In genomic region chr5:137753111-137753832, GRCm38 (mm10) we compare ENCODE assay signal across 21 mouse cellular contexts. TPM values are rescaled to one million over a fixed set of nuclear protein-coding genes. Genes with fewer than 3 reads are reported as not detected.
DNase-seq lines count a peak whose midpoint lies in the region; ATAC-seq and TF ChIP-seq lines count a peak whose summit lies in the region.
"Had no signal": no experiment of that assay in that cellular context is flagged by ENCODE, and none has a peak within 500 bp of the region (broad histone marks: within the 10 kb centered on the region; RNA-seq: fewer than 3 reads in every experiment).

No protein-coding gene starts in this region.

- no peaks in the 10 kb centered on the region for H3K9me3 ChIP-seq in lung, postnatal 0 days (ENCODE audit: low read length)
- H3K9me3 ChIP-seq in heart, embryonic 15.5 days (replicated peaks): no peaks in the 10 kb centered on the region
- no peaks in the 10 kb centered on the region for H3K9me3 ChIP-seq in stomach, embryonic 16.5 days (replicated peaks; ENCODE audit: control insufficient read depth, low read length)
- no peaks in the 10 kb centered on the region for H3K9me3 ChIP-seq in intestine, embryonic 16.5 days (ENCODE audit: control insufficient read depth, low read length)
- H3K9me3 ChIP-seq: forebrain, embryonic 10.5 days; hindbrain, embryonic 12.5 days; intestine, embryonic 15.5 days; liver, embryonic 15.5 days; megakaryocyte, embryonic 14.5 days; midbrain, embryonic 15.5 days had no signal

- H3K4me3 ChIP-seq in lung, postnatal 0 days (ENCODE audit: low read depth, low read length): no peak overlapping the region
- no peak overlapping the region for H3K4me3 ChIP-seq in heart, embryonic 15.5 days
- H3K4me3 ChIP-seq in stomach, embryonic 16.5 days (replicated peaks; ENCODE audit: low read length): no peak overlapping the region
- no peak overlapping the region for H3K4me3 ChIP-seq in intestine, embryonic 16.5 days (ENCODE audit: low read length)
- H3K4me3 ChIP-seq: forebrain, embryonic 10.5 days; hindbrain, embryonic 12.5 days; intestine, embryonic 15.5 days; layer of hippocampus, adult 2 months; liver, embryonic 15.5 days; midbrain, embryonic 15.5 days had no signal

- H3K36me3 ChIP-seq in lung, postnatal 0 days (ENCODE audit: insufficient read depth, low read length): peaks cover 12% of the 10 kb centered on the region; the same call in 1 of the 2 replicates
- H3K36me3 ChIP-seq in heart, embryonic 15.5 days: peaks cover 19% of the 10 kb centered on the region
- peaks cover 16% of the 10 kb centered on the region; the same call in 1 of the 2 replicates for H3K36me3 ChIP-seq in stomach, embryonic 16.5 days (ENCODE audit: control insufficient read depth, insufficient read depth, low read length)
- peaks cover 21% of the 10 kb centered on the region for H3K36me3 ChIP-seq in intestine, embryonic 16.5 days (ENCODE audit: control insufficient read depth, insufficient read depth, low read length)
- H3K36me3 ChIP-seq: midbrain, embryonic 15.5 days had no signal

- TF ChIP-seq EP300 in lung, postnatal 0 days (IDR thresholded peaks at IDR 0.05): no peak

- H3K4me2 ChIP-seq in lung, postnatal 0 days (replicated peaks; ENCODE audit: low read depth, low read length): no peak overlapping the region
- H3K4me2 ChIP-seq in heart, embryonic 15.5 days: peak overlapping the region; percentile 19; the same call in 1 of the 2 replicates
- H3K4me2 ChIP-seq in stomach, embryonic 16.5 days (ENCODE audit: low read depth, low read length): no peak overlapping the region
- no peak overlapping the region for H3K4me2 ChIP-seq in intestine, embryonic 16.5 days (ENCODE audit: low read depth, low read length)
- H3K4me2 ChIP-seq: hindbrain, embryonic 12.5 days; intestine, embryonic 15.5 days; liver, embryonic 15.5 days; midbrain, embryonic 15.5 days had no signal

- intact Hi-C loops in heart, postnatal 25 days (cut with DNase I): no loop called here
- intact Hi-C loops in left cerebral cortex, postnatal 10 days (cut with DNase I): no loop called here

- 0 out of 2 replicates have a peak overlapping the region, but pooled peaks have one; percentile 14 for H3K27ac ChIP-seq in lung, postnatal 0 days (ENCODE audit: low read length)
- peak overlapping the region; percentile 59 for H3K27ac ChIP-seq in heart, embryonic 15.5 days
- H3K27ac ChIP-seq in stomach, embryonic 16.5 days (ENCODE audit: low read length): no peak overlapping the region
- no peak overlapping the region for H3K27ac ChIP-seq in intestine, embryonic 16.5 days (ENCODE audit: low read length)
- H3K27ac ChIP-seq: forebrain, embryonic 10.5 days; hindbrain, embryonic 12.5 days; intestine, embryonic 15.5 days; kidney, postnatal 0 days; layer of hippocampus, adult 2 months; liver, embryonic 15.5 days; midbrain, embryonic 15.5 days had no signal

- peak; percentile 12; the same call in 1 of the 2 replicates for ATAC-seq in lung, postnatal 0 days
- no peak for ATAC-seq in heart, embryonic 15.5 days (replicated peaks; ENCODE audit: insufficient number of reproducible peaks, insufficient read depth, low FRiP score, low read depth)
- ATAC-seq in stomach, embryonic 16.5 days (ENCODE audit: insufficient read depth, low FRiP score): no peak; the same call in 1 of the 2 replicates
- no peak for ATAC-seq in intestine, embryonic 16.5 days
- ATAC-seq: intestine, embryonic 15.5 days; midbrain, embryonic 15.5 days had no signal

- WGBS in lung, postnatal 0 days: 60% methylated on average over 10 of the region's 13 CpGs
- 56% methylated on average over 13 of the region's 13 CpGs for WGBS in heart, embryonic 15.5 days
- 60% methylated on average over 13 of the region's 13 CpGs for WGBS in stomach, embryonic 16.5 days
- 68% methylated on average over 13 of the region's 13 CpGs for WGBS in intestine, embryonic 16.5 days

- DNase-seq in heart, adult 11 months: peak; percentile 97
- no peak for DNase-seq in heart, postnatal 25 days (ENCODE audit: low spot score)
- peak; percentile 12 for DNase-seq in lung, postnatal 0 days (ENCODE audit: low spot score)
- no peak for DNase-seq in lung, postnatal 10 days
- DNase-seq in left cerebral cortex, postnatal 10 days (ENCODE audit: extremely low spot score in 1 of 2, low spot score in 2 of 2): no peak
- DNase-seq: adrenal gland, postnatal 14 days; B cell, adult 2 months; cerebellum, adult 11-12 months; retina, postnatal 1 day; thymus, postnatal 25 days had no signal

- H3K9ac ChIP-seq in lung, postnatal 0 days (replicated peaks; ENCODE audit: low read depth): no peak overlapping the region
- H3K9ac ChIP-seq in heart, embryonic 15.5 days: 0 out of 2 replicates have a peak overlapping the region, but pooled peaks have one; percentile 23
- H3K9ac ChIP-seq in stomach, embryonic 16.5 days (ENCODE audit: low read length): 0 out of 2 replicates have a peak overlapping the region, but pooled peaks have one; percentile 11
- H3K9ac ChIP-seq in intestine, embryonic 16.5 days (ENCODE audit: low read depth, low read length): no peak overlapping the region
- H3K9ac ChIP-seq: hindbrain, embryonic 12.5 days; intestine, embryonic 15.5 days; liver, embryonic 15.5 days; midbrain, embryonic 15.5 days had no signal

- H3K4me1 ChIP-seq in lung, postnatal 0 days (ENCODE audit: insufficient read depth, low read depth, low read length): peaks cover 12% of the 10 kb centered on the region
- peaks cover 79% of the 10 kb centered on the region for H3K4me1 ChIP-seq in heart, embryonic 15.5 days (replicated peaks)
- peaks cover 23% of the 10 kb centered on the region for H3K4me1 ChIP-seq in stomach, embryonic 16.5 days (ENCODE audit: control insufficient read depth, insufficient read depth, low read length)
- peaks cover 19% of the 10 kb centered on the region for H3K4me1 ChIP-seq in intestine, embryonic 16.5 days (ENCODE audit: control insufficient read depth, insufficient read depth, low read length)

- no peak for TF ChIP-seq CTCF in lung, postnatal 0 days (IDR thresholded peaks at IDR 0.05)

- H3K27me3 ChIP-seq in lung, postnatal 0 days (replicated peaks; ENCODE audit: insufficient read depth, low read length): no peaks in the 10 kb centered on the region
- H3K27me3 ChIP-seq in heart, embryonic 15.5 days: no peaks in the 10 kb centered on the region
- H3K27me3 ChIP-seq in stomach, embryonic 16.5 days (ENCODE audit: control insufficient read depth, insufficient read depth, low read length): no peaks in the 10 kb centered on the region
- H3K27me3 ChIP-seq in intestine, embryonic 16.5 days (replicated peaks; ENCODE audit: control insufficient read depth, insufficient read depth, low read length): no peaks in the 10 kb centered on the region
- H3K27me3 ChIP-seq: hindbrain, embryonic 12.5 days; intestine, embryonic 15.5 days; liver, embryonic 15.5 days; megakaryocyte, embryonic 14.5 days; midbrain, embryonic 15.5 days had no signal

RNA-seq across cellular contexts. Expression of gene Tsc22d4, which starts 7.7 kb away (rescaled TPM):
- 100 to 1,000 TPM; 282 to 288 TPM for total RNA-seq in heart, postnatal 25 days (2021)
- polyA plus RNA-seq in lung, postnatal 0 days (2015; fragmentation: Nextera tagmentation; extraction: Ambion mirVana): 119 and 129 TPM in 2 replicates
- 130 and 164 TPM in 2 replicates for polyA plus RNA-seq in heart, embryonic 15.5 days (2015; fragmentation: Nextera tagmentation; extraction: Ambion mirVana)
- polyA plus RNA-seq in stomach, embryonic 16.5 days (2015; fragmentation: Nextera tagmentation; extraction: Ambion mirVana): 115 and 119 TPM in 2 replicates
- polyA plus RNA-seq in intestine, embryonic 16.5 days (2015; fragmentation: Nextera tagmentation; extraction: Ambion mirVana): 116 and 122 TPM in 2 replicates
- total RNA-seq in left cerebral cortex, postnatal 10 days (2021): 100 to 1,000 TPM; 112 to 120 TPM

RNA-seq across cellular contexts. Expression of gene Nyap1, which starts 11.9 kb away (rescaled TPM):
- under 1 TPM; 0.98 to 0.99 TPM for total RNA-seq in heart, postnatal 25 days (2021)
- 0.51 and 0.65 TPM in 2 replicates for polyA plus RNA-seq in lung, postnatal 0 days (2015; fragmentation: Nextera tagmentation; extraction: Ambion mirVana)
- 1.2 and 1.6 TPM in 2 replicates for polyA plus RNA-seq in heart, embryonic 15.5 days (2015; fragmentation: Nextera tagmentation; extraction: Ambion mirVana)
- polyA plus RNA-seq in stomach, embryonic 16.5 days (2015; fragmentation: Nextera tagmentation; extraction: Ambion mirVana): 2.7 and 3.1 TPM in 2 replicates
- 2.2 and 2.3 TPM in 2 replicates for polyA plus RNA-seq in intestine, embryonic 16.5 days (2015; fragmentation: Nextera tagmentation; extraction: Ambion mirVana)
- total RNA-seq in left cerebral cortex, postnatal 10 days (2021): 100 to 1,000 TPM; 116 to 119 TPM

RNA-seq across cellular contexts. Expression of gene Ppp1r35, which starts 25.4 kb away (rescaled TPM):
- total RNA-seq in heart, postnatal 25 days (2021): 10 to 100 TPM; 11.1 to 13.4 TPM
- 28.8 and 29.8 TPM in 2 replicates for polyA plus RNA-seq in lung, postnatal 0 days (2015; fragmentation: Nextera tagmentation; extraction: Ambion mirVana)
- 21.1 and 25.5 TPM in 2 replicates for polyA plus RNA-seq in heart, embryonic 15.5 days (2015; fragmentation: Nextera tagmentation; extraction: Ambion mirVana)
- polyA plus RNA-seq in stomach, embryonic 16.5 days (2015; fragmentation: Nextera tagmentation; extraction: Ambion mirVana): 9.4 and 17.0 TPM in 2 replicates
- polyA plus RNA-seq in intestine, embryonic 16.5 days (2015; fragmentation: Nextera tagmentation; extraction: Ambion mirVana): 19.3 and 19.8 TPM in 2 replicates
- total RNA-seq in left cerebral cortex, postnatal 10 days (2021): 10 to 100 TPM; 28.0 to 28.7 TPM

RNA-seq across cellular contexts. Expression of gene Mepce, which starts 34.2 kb away (rescaled TPM):
- total RNA-seq in heart, postnatal 25 days (2021): 10 to 100 TPM; 20.6 to 29.3 TPM
- polyA plus RNA-seq in lung, postnatal 0 days (2015; fragmentation: Nextera tagmentation; extraction: Ambion mirVana): 12.2 and 13.7 TPM in 2 replicates
- polyA plus RNA-seq in heart, embryonic 15.5 days (2015; fragmentation: Nextera tagmentation; extraction: Ambion mirVana): 5.3 and 7.6 TPM in 2 replicates
- polyA plus RNA-seq in stomach, embryonic 16.5 days (2015; fragmentation: Nextera tagmentation; extraction: Ambion mirVana): 7.4 and 8.2 TPM in 2 replicates
- 7.1 and 7.4 TPM in 2 replicates for polyA plus RNA-seq in intestine, embryonic 16.5 days (2015; fragmentation: Nextera tagmentation; extraction: Ambion mirVana)
- total RNA-seq in left cerebral cortex, postnatal 10 days (2021): 10 to 100 TPM; 30.1 to 35.3 TPM

RNA-seq across cellular contexts. Expression of gene Zcwpw1, which starts 34.3 kb away (rescaled TPM):
- total RNA-seq in heart, postnatal 25 days (2021): under 1 TPM; 0.57 to 0.89 TPM
- polyA plus RNA-seq in lung, postnatal 0 days (2015; fragmentation: Nextera tagmentation; extraction: Ambion mirVana): 2.4 and 4.3 TPM in 2 replicates
- 7.8 and 11.4 TPM in 2 replicates for polyA plus RNA-seq in heart, embryonic 15.5 days (2015; fragmentation: Nextera tagmentation; extraction: Ambion mirVana)
- 15.4 and 18.0 TPM in 2 replicates for polyA plus RNA-seq in stomach, embryonic 16.5 days (2015; fragmentation: Nextera tagmentation; extraction: Ambion mirVana)
- polyA plus RNA-seq in intestine, embryonic 16.5 days (2015; fragmentation: Nextera tagmentation; extraction: Ambion mirVana): 11.0 and 11.8 TPM in 2 replicates
- 1 to 10 TPM; 5.7 to 6.0 TPM for total RNA-seq in left cerebral cortex, postnatal 10 days (2021)

Comparison
In these comparisons a context has a peak if more than half of its experiments do, and no peak if none do; other contexts are left out.
1. DNase-seq: peak in heart, adult 11 months (single experiment) and lung, postnatal 0 days (single experiment); none in heart, postnatal 25 days (single experiment), lung, postnatal 10 days (single experiment) and left cerebral cortex, postnatal 10 days (0 of 2).
2. H3K27ac ChIP-seq: peak in lung, postnatal 0 days (single experiment) and heart, embryonic 15.5 days (single experiment); none in stomach, embryonic 16.5 days (single experiment) and intestine, embryonic 16.5 days (single experiment).
3. H3K9ac ChIP-seq: peak in heart, embryonic 15.5 days (single experiment) and stomach, embryonic 16.5 days (single experiment); none in lung, postnatal 0 days (single experiment) and intestine, embryonic 16.5 days (single experiment).